Mouse (Mus musculus): ENCODE data around the gene Rspry1. TPM values are rescaled to one million over a fixed set of nuclear protein-coding genes. Genes with fewer than 3 reads are reported as not detected.

Rspry1 gene
- polyA plus RNA-seq (2015; fragmentation: Nextera tagmentation; extraction: Ambion mirVana) = 53.0 and 54.6 TPM in 2 replicates

DNA sequence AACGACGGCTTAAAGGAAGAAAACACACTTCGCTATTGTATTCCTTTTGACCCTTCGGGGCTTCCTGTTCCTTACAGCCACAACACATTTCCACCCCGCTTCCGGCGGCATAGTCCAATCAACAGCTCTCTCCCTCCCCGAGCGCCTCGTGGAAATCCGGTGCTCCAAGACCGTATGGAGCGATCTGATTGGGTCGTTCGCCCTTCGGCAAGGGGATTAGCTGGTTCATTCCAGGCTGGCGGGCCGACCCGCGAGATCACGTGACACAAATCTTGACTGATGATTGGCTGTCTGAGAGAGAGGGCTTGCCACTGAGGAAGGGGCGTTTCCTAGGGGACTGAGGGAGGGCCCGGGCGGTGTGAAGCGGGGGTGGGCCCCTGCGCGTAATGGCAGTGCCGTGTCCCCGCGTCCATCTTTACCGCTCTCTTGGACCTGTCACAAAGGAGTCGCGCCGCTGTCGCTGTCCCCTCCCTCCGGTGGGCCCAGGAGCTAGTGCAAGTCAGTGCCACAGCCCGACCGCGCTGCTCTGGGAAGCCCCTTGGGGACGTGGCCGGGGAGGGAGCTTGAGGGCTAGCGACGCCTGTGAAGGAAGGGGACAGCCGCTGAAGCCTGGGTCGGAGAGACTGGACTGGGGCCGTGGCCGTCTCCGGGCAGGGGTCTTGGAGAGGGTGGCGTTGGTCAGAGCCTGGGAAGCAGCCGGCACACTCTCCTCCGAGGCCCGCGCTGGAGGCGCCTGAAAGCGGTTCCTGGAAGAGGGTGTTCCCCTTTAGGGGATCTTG lies at the start of gene Rspry1, which contains the start of gene Fam192a:
Gene Rspry1, plus strand, starts transcription at position 331 of the 779 bp plus-strand sequence.
Gene Fam192a, minus strand, starts transcription at position 391 of the 779 bp plus-strand sequence.
- Histone ChIP-seq H3K9me3 (no peaks in the 10 kb centered on the region), H3K27me3 (no peaks in the 10 kb centered on the region), H3K4me3 (peak within 1 kb of the TSS; percentile 99), H3K27ac (peak within 1 kb of the TSS; percentile 94), H3K36me3 (no peaks in the 10 kb centered on the region), H3K4me1 (replicated peaks) (peaks cover 34% of the 10 kb centered on the region), H3K4me2 (peak within 1 kb of the TSS; percentile 97), H3K9ac (peak within 1 kb of the TSS; percentile 97)
- peak; percentile 100 for ATAC-seq (ENCODE audit: low FRiP score)
- under 1% methylated on average over 54 of the region's 55 CpGs for WGBS

DNA sequence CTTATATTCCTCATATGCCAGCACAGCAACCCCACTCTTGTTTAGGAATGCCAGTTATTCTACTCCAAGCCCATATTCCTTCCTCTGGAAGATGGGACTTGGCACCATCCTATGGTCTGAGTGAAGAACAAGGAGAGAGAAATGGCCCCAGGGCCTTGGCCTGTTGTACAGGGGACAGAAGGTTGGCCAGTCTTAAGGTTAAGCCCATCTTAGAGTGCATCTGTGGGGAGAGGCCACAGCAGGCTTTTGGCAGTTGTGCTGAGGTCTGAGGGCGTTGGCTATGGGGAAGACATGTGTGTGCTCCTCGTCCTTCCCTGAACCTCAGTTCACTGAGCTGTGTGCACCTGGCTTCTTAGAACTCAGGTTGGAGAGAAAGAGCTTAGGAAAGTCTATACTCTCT lies 49.0 kb upstream of the Rspry1 start:
- no peak overlapping the region for H3K4me3 ChIP-seq
- H3K4me1 ChIP-seq (replicated peaks) = peaks cover 29% of the 10 kb centered on the region
- no peak overlapping the region for H3K4me2 ChIP-seq
- no peak overlapping the region for H3K9ac ChIP-seq
- H3K27me3 ChIP-seq = peaks cover 47% of the 10 kb centered on the region
- whole genome bisulfite sequencing = 85% methylated on average over 2 of the region's 2 CpGs
- no peaks in the 10 kb centered on the region for H3K9me3 ChIP-seq
- no peak overlapping the region for H3K27ac ChIP-seq
- H3K36me3 ChIP-seq = no peaks in the 10 kb centered on the region
- no peak for ATAC-seq (ENCODE audit: low FRiP score)

DNA sequence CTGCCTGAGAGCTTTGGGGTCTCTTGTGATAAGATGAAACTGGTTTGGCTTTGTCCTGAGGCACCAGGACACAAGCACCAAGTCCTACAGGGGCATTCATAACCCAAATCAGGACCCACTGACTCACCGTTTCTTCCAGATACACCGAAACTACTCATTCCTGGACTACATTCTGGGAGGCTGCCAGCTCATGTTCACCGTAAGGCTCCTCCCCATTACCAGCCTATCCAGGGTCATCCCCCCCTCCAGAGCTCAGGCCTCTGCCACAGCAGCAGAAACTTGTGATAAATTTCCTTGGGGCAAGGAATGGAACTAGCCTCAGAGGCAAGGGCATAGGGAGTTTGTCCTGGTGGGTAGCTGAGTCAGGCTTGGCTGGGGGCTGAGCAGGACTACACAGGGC lies 44.5 kb upstream of the Rspry1 start:
- ATAC-seq (ENCODE audit: low FRiP score) = no peak
- Histone ChIP-seq H3K4me3 (no peak overlapping the region), H3K36me3 (no peaks in the 10 kb centered on the region), H3K27me3 (peaks cover 38% of the 10 kb centered on the region), H3K4me1 (replicated peaks) (peaks cover 15% of the 10 kb centered on the region), H3K4me2 (no peak overlapping the region), H3K9ac (no peak overlapping the region), H3K27ac (no peak overlapping the region), H3K9me3 (no peaks in the 10 kb centered on the region)
- 72% methylated on average over 3 of the region's 3 CpGs for WGBS

DNA sequence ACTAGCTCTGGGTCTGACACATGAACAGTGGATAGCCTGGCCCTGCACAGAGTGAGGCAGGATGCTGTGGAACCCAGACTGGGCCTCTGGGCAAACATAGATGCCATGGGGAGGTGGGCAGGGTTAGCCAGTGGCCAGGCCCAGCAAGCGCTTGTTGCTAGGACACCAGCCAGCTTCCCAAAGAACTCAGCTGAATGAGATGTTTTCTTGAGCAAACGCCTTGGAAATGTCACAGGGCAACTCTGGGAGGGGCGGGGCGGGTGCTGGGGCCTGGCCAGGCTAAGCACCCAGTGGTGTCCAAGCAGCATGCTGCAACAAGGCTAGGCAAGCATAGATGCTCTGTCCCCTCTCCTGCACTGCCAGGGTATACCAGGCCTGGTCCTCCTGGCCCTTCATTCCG lies 40.5 kb upstream of the Rspry1 start:
- Histone ChIP-seq H3K4me2 (no peak overlapping the region), H3K27ac (peak overlapping the region; percentile 52; the same call in 1 of the 2 replicates), H3K27me3 (peaks cover 25% of the 10 kb centered on the region; the same call in 1 of the 2 replicates), H3K36me3 (no peaks in the 10 kb centered on the region), H3K9ac (no peak overlapping the region; the same call in 1 of the 2 replicates), H3K4me3 (no peak overlapping the region), H3K4me1 (replicated peaks) (peaks cover 21% of the 10 kb centered on the region), H3K9me3 (no peaks in the 10 kb centered on the region)
- WGBS = 23% methylated on average over 5 of the region's 5 CpGs
- ATAC-seq (ENCODE audit: low FRiP score) = peak; percentile 83

DNA sequence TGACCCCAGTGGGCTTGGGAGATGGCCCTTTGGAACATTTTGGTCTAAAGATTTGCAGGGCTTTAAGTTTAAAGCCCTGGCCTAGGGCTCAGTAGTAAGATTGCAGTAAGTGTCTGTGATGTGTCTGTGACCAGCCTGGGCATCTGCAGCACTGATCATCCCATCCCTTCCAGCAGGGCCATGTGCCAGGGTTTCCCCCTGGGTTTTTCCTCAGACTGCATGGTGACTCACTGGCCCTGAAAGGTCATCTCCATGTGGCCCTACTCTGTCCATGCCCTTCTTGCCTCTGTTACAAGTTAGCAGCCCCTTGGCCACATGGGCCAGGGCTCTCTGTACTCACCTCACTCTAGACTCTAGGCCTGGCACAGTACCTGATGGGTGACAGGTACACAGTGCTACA lies 37.3 kb upstream of the Rspry1 start:
- H3K4me1 ChIP-seq (replicated peaks) = peaks cover 44% of the 10 kb centered on the region
- no peak overlapping the region for H3K27ac ChIP-seq
- H3K4me2 ChIP-seq = no peak overlapping the region
- no peaks in the 10 kb centered on the region for H3K9me3 ChIP-seq
- ATAC-seq (ENCODE audit: low FRiP score) = no peak
- H3K9ac ChIP-seq = no peak overlapping the region
- H3K4me3 ChIP-seq = no peak overlapping the region
- H3K36me3 ChIP-seq = no peaks in the 10 kb centered on the region
- H3K27me3 ChIP-seq = peaks cover 16% of the 10 kb centered on the region; the same call in 1 of the 2 replicates

DNA sequence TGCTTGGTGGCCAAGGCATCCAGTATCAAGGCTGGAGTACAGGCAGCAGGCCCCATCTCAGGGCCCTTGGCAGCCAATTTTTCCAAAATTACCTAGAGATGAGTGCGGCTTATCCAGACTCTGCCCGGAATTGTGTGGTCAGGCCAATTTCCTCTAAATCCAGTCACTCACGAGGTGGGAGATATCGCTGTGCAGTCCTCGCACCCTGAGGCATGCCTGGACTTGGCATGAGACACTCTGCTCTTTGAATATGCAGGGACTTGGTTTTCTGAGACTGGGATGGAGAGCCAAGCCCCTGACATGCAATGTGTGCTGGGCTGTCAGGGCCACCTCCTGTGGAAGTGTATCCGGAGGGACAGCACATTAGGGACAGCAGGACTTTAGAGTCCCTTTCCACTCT lies 35.7 kb upstream of the Rspry1 start:
- H3K4me2 ChIP-seq = no peak overlapping the region
- H3K36me3 ChIP-seq = no peaks in the 10 kb centered on the region
- ATAC-seq (ENCODE audit: low FRiP score) = no peak
- H3K4me1 ChIP-seq (replicated peaks) = peaks cover 46% of the 10 kb centered on the region
- 76% methylated on average over 6 of the region's 6 CpGs for WGBS
- no peak overlapping the region for H3K4me3 ChIP-seq
- peaks cover 16% of the 10 kb centered on the region; the same call in 1 of the 2 replicates for H3K27me3 ChIP-seq
- no peaks in the 10 kb centered on the region for H3K9me3 ChIP-seq
- 0 out of 2 replicates have a peak overlapping the region, but pooled peaks have one; percentile 20 for H3K9ac ChIP-seq
- peak overlapping the region; percentile 84 for H3K27ac ChIP-seq

DNA sequence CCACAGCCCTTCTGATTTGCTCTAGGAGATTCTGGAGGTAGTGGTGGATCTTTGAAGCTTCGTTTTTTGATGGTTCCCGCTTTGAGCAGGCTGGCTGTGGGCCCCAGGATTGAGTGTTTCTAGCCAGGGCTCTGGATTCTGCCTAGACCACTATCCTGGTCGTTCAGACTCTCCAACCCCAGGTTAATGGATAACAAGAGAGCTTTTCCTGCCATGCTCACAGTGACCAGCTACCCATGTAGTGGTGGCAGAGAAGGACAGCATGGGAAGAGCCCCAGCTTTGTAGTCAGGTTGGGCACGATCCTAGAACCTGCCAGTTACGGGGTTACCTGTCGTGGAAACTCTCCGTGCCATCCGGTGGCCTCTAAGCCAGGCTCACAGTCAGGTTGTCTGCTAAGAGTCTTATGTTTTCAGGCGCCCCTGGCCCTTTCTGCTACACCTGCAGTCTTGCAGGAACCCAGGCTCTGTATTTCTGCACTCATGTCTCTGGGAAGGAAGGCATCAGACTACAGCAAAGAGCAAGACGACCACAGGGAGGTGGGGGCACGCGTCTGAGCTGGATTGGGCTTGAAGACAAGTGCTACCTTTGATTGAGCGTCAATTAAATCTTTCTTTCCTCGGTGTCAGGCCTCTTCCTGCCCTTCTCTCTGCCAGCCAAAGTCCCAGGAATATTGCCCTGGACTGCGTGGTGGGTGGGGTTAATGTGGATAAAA lies 35.1 kb upstream of the Rspry1 start:
- H3K27ac ChIP-seq = peak overlapping the region; percentile 84
- WGBS = 45% methylated on average over 15 of the region's 15 CpGs
- peak overlapping the region; percentile 36 for H3K4me2 ChIP-seq
- no peak overlapping the region for H3K4me3 ChIP-seq
- no peaks in the 10 kb centered on the region for H3K36me3 ChIP-seq
- peaks cover 16% of the 10 kb centered on the region; the same call in 1 of the 2 replicates for H3K27me3 ChIP-seq
- peak; percentile 61 for ATAC-seq (ENCODE audit: low FRiP score)
- no peaks in the 10 kb centered on the region for H3K9me3 ChIP-seq
- H3K9ac ChIP-seq = peak overlapping the region; percentile 20; the same call in 1 of the 2 replicates
- H3K4me1 ChIP-seq (replicated peaks) = peaks cover 40% of the 10 kb centered on the region

DNA sequence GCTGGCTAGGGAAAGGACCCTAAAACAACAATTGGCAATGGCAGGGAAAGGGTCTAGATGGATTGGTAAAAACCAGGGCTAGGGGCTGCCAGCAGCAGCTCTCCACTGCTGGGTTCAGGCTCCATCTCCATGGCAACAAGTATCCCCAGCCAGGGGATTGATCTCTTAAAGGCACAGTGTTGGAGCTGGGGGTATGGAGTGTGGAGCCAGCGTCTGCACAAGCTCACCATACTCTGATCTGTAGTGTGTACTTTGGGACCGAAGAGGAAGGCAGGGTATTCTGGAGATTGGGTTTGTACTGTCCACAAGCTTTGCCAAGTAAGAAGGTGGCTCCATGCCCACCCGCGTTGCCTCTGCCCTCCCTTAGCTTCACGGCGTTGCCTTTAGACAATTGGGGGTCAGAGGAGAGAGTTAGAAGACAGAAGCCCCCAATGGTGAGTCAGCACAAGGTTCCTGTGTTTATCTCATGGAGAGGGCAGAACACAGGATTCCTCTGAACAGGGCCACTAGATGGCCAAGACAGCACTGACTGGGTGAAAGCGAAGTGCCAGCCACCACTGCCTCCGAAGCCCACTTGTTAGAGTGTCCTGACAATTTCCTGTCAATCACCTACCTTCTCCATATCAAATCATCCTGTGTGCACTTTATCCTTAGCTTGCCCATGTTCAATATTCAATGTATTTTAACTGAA lies 34.4 kb upstream of the Rspry1 start:
- H3K4me1 ChIP-seq (replicated peaks) = peaks cover 38% of the 10 kb centered on the region
- peak; percentile 93 for ATAC-seq (ENCODE audit: low FRiP score)
- WGBS = 53% methylated on average over 8 of the region's 8 CpGs
- peak overlapping the region; percentile 84 for H3K27ac ChIP-seq
- no peak overlapping the region for H3K4me3 ChIP-seq
- no peaks in the 10 kb centered on the region for H3K36me3 ChIP-seq
- 0 out of 2 replicates have a peak overlapping the region, but pooled peaks have one; percentile 20 for H3K9ac ChIP-seq
- peak overlapping the region; percentile 36 for H3K4me2 ChIP-seq
- H3K9me3 ChIP-seq = no peaks in the 10 kb centered on the region
- H3K27me3 ChIP-seq = peaks cover 16% of the 10 kb centered on the region; the same call in 1 of the 2 replicates

DNA sequence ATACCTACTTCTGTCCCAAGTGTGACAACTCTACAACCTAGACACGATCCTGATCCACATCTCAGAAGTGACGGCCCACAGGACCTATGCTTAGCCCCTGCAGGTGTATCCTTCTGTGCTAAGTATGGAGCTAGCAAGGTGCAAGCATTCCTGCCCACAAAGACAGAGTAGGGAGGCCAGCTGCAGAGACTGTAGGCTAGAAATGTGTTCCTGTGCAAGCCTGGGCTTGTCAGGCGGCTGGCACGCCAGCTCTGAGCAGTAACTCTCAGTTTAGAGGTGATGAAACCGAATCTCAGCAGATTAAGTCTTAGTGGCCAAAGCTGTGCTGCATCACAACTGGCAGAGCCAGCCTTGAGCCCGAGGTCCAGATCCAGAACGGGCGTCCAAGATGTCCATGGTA lies 33.6 kb upstream of the Rspry1 start:
- peaks cover 15% of the 10 kb centered on the region; the same call in 1 of the 2 replicates for H3K27me3 ChIP-seq
- no peaks in the 10 kb centered on the region for H3K9me3 ChIP-seq
- no peak overlapping the region for H3K9ac ChIP-seq
- no peak overlapping the region for H3K4me2 ChIP-seq
- peaks cover 38% of the 10 kb centered on the region for H3K4me1 ChIP-seq (replicated peaks)
- peaks cover 6% of the 10 kb centered on the region for H3K36me3 ChIP-seq
- no peak for ATAC-seq (ENCODE audit: low FRiP score)
- H3K27ac ChIP-seq = peak overlapping the region; percentile 44; the same call in 1 of the 2 replicates
- WGBS = 94% methylated on average over 8 of the region's 8 CpGs
- no peak overlapping the region for H3K4me3 ChIP-seq

DNA sequence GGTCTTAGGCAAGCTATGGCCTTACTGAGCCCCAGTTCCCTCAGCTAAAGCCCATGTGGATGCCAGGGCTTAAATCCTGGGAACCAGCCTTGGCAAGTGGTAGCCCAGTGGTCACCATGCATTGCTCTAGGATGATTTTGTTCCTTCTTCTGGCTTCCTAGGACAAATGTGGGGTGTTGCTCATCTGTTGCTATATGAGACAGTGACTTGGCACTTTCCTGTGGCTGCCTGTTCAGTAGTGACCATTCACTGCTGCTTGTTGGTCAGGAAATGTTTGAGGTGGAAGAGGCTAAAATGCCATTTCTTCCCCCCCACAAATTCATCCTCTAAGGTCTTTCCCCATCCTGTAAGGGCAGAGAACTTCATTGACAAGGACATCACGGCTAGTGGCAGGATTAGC lies 32.3 kb upstream of the Rspry1 start:
- H3K4me2 ChIP-seq = no peak overlapping the region
- ATAC-seq (ENCODE audit: low FRiP score) = no peak
- H3K36me3 ChIP-seq = peaks cover 19% of the 10 kb centered on the region
- no peak overlapping the region for H3K27ac ChIP-seq
- no peak overlapping the region for H3K9ac ChIP-seq
- H3K4me1 ChIP-seq (replicated peaks) = peaks cover 38% of the 10 kb centered on the region
- no peaks in the 10 kb centered on the region for H3K9me3 ChIP-seq
- 60% methylated on average over 1 of the region's 1 CpGs for WGBS
- 0 out of 2 replicates have a peak, but pooled peaks cover 3% of the 10 kb centered on the region for H3K27me3 ChIP-seq
- no peak overlapping the region for H3K4me3 ChIP-seq

DNA sequence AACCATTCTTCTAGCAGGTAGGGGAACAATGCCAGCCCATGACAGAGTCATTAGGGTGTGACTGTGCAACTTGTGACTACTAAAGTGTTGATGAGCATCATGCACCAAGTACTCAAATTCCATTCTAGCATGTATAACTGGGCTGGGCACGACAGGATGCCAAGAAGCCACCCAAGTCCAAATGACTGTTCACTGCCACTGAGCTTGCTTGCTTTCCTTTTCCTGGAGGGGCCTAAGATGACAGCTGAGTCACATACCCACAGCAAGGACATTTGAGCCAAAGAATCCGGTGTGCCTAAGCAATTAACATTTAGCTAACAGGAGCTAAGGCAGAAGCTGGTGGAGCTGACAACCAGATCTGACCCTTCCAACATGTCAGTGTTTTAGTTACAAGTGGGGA lies 29.8 kb upstream of the Rspry1 start:
- 81% methylated on average over 2 of the region's 2 CpGs for WGBS
- ATAC-seq (ENCODE audit: low FRiP score) = no peak

More for the DNA sequence above, 29.8 kb upstream of the Rspry1 start:
- no peaks in the 10 kb centered on the region for H3K27me3 ChIP-seq
- H3K4me1 ChIP-seq (replicated peaks) = peaks cover 22% of the 10 kb centered on the region
- H3K4me2 ChIP-seq = no peak overlapping the region
- no peaks in the 10 kb centered on the region for H3K9me3 ChIP-seq
- H3K9ac ChIP-seq = no peak overlapping the region
- H3K27ac ChIP-seq = no peak overlapping the region
- H3K36me3 ChIP-seq = peaks cover 44% of the 10 kb centered on the region
- H3K4me3 ChIP-seq = no peak overlapping the region

Measured in hindbrain, embryonic 13.5 days (tissue).